Mouse (Mus musculus): ENCODE measurements around the gene 1700024P04Rik. TPM values are rescaled to one million over a fixed set of nuclear protein-coding genes. Genes with fewer than 3 reads are reported as not detected.
"Not testable (repeated sequence)": the region's sequence is repeated elsewhere in the genome, so short reads cannot be mapped to it uniquely, and the experiment has no call there.

The 1700024P04Rik gene
- polyA plus RNA-seq, 1 experiment from 2014 or later, result not detected

- WGBS, result 65% methylated on average over 15 of the region's 15 CpGs
- Histone ChIP-seq H3K36me3 (ENCODE audit: control insufficient read depth, insufficient read depth, low read length) (no peaks in the 10 kb centered on the region), H3K27me3 (ENCODE audit: control insufficient read depth, insufficient read depth, low read length) (no peaks in the 10 kb centered on the region), H3K4me3 (ENCODE audit: control insufficient read depth in 1 of 2, insufficient read depth in 1 of 2, low read depth in 1 of 2, low read length in 2 of 2) (no peak overlapping the region), H3K4me1 (ENCODE audit: control insufficient read depth in 2 of 2, insufficient read depth in 2 of 2, low read length in 2 of 2) (peaks cover 5 to 14% of the 10 kb centered on the region in 2 experiments; a peak in 3 of 4 replicates), H3K9me3 (ENCODE audit: control insufficient read depth, low read length) (no peaks in the 10 kb centered on the region), H3K9ac (ENCODE audit: low read length) (no peak overlapping the region), H3K4me2 (ENCODE audit: low read length) (no peak overlapping the region), H3K27ac (replicated peaks in 1 of 2; ENCODE audit: control insufficient read depth in 1 of 2, insufficient read depth in 1 of 2, low read depth in 2 of 2, low read length in 2 of 2) (no peak overlapping the region)
- ATAC-seq (ENCODE audit: insufficient number of reproducible peaks, insufficient read depth, low FRiP score, low read depth), result peak; percentile 86
Observed at GRCm38 (mm10) chr13:99018526-99019201, 34.3 kb upstream of the 1700024P04Rik start.

GRCm38 (mm10) chr13:99016696-99017095 lies 32.3 kb upstream of the 1700024P04Rik start:
- Histone ChIP-seq H3K9me3 (ENCODE audit: control insufficient read depth, low read length) (no peaks in the 10 kb centered on the region), H3K4me2 (ENCODE audit: low read length) (no peak overlapping the region), H3K4me3 (ENCODE audit: control insufficient read depth in 1 of 2, insufficient read depth in 1 of 2, low read depth in 1 of 2, low read length in 2 of 2) (no peak overlapping the region), H3K4me1 (ENCODE audit: control insufficient read depth in 2 of 2, insufficient read depth in 2 of 2, low read length in 2 of 2) (peaks cover 5 to 14% of the 10 kb centered on the region in 2 experiments; a peak in 3 of 4 replicates), H3K36me3 (ENCODE audit: control insufficient read depth, insufficient read depth, low read length) (no peaks in the 10 kb centered on the region), H3K27me3 (ENCODE audit: control insufficient read depth, insufficient read depth, low read length) (no peaks in the 10 kb centered on the region), H3K27ac (replicated peaks in 1 of 2; ENCODE audit: control insufficient read depth in 1 of 2, insufficient read depth in 1 of 2, low read depth in 2 of 2, low read length in 2 of 2) (no peak overlapping the region), H3K9ac (ENCODE audit: low read length) (no peak overlapping the region)
- no peak for ATAC-seq (ENCODE audit: insufficient number of reproducible peaks, insufficient read depth, low FRiP score, low read depth)
- WGBS, result 72% methylated on average over 4 of the region's 4 CpGs

GRCm38 (mm10) chr13:99012891-99013290 lies 28.5 kb upstream of the 1700024P04Rik start:
- H3K4me3 ChIP-seq (ENCODE audit: control insufficient read depth in 1 of 2, insufficient read depth in 1 of 2, low read depth in 1 of 2, low read length in 2 of 2), result no peak overlapping the region
- no peak overlapping the region for H3K27ac ChIP-seq (replicated peaks in 1 of 2; ENCODE audit: control insufficient read depth in 1 of 2, insufficient read depth in 1 of 2, low read depth in 2 of 2, low read length in 2 of 2)
- no peak overlapping the region for H3K4me2 ChIP-seq (ENCODE audit: low read length)
- ATAC-seq (ENCODE audit: insufficient number of reproducible peaks, insufficient read depth, low FRiP score, low read depth), result no peak
- 80% methylated on average over 5 of the region's 5 CpGs for WGBS
- no peaks in the 10 kb centered on the region for H3K4me1 ChIP-seq (ENCODE audit: control insufficient read depth in 2 of 2, insufficient read depth in 2 of 2, low read length in 2 of 2)
- no peaks in the 10 kb centered on the region for H3K9me3 ChIP-seq (ENCODE audit: control insufficient read depth, low read length)
- no peak overlapping the region for H3K9ac ChIP-seq (ENCODE audit: low read length)
- H3K36me3 ChIP-seq (ENCODE audit: control insufficient read depth, insufficient read depth, low read length), result no peaks in the 10 kb centered on the region
- no peaks in the 10 kb centered on the region for H3K27me3 ChIP-seq (ENCODE audit: control insufficient read depth, insufficient read depth, low read length)

GRCm38 (mm10) chr13:99008013-99008412 lies 23.6 kb upstream of the 1700024P04Rik start:
- peaks cover 8% of the 10 kb centered on the region; the same call in 1 of the 2 replicates for H3K9me3 ChIP-seq (ENCODE audit: control insufficient read depth, low read length)
- H3K9ac ChIP-seq (ENCODE audit: low read length), result no peak overlapping the region
- no peak overlapping the region for H3K4me2 ChIP-seq (ENCODE audit: low read length)
- H3K4me3 ChIP-seq (ENCODE audit: control insufficient read depth in 1 of 2, insufficient read depth in 1 of 2, low read depth in 1 of 2, low read length in 2 of 2), result no peak overlapping the region
- no peaks in the 10 kb centered on the region for H3K4me1 ChIP-seq (ENCODE audit: control insufficient read depth in 2 of 2, insufficient read depth in 2 of 2, low read length in 2 of 2)
- H3K27ac ChIP-seq (replicated peaks in 1 of 2; ENCODE audit: control insufficient read depth in 1 of 2, insufficient read depth in 1 of 2, low read depth in 2 of 2, low read length in 2 of 2), result no peak overlapping the region
- ATAC-seq (ENCODE audit: insufficient number of reproducible peaks, insufficient read depth, low FRiP score, low read depth), result no peak
- H3K36me3 ChIP-seq (ENCODE audit: control insufficient read depth, insufficient read depth, low read length), result no peaks in the 10 kb centered on the region
- no peaks in the 10 kb centered on the region for H3K27me3 ChIP-seq (ENCODE audit: control insufficient read depth, insufficient read depth, low read length)
- WGBS, result 68% methylated on average over 5 of the region's 5 CpGs

- ATAC-seq (ENCODE audit: insufficient number of reproducible peaks, insufficient read depth, low FRiP score, low read depth), result no peak
Observed at GRCm38 (mm10) chr13:99006389-99007099, 22.2 kb upstream of the 1700024P04Rik start.

GRCm38 (mm10) chr13:99001652-99002051 lies 17.3 kb upstream of the 1700024P04Rik start:
- ATAC-seq (ENCODE audit: insufficient number of reproducible peaks, insufficient read depth, low FRiP score, low read depth); H3K4me1 ChIP-seq (ENCODE audit: control insufficient read depth in 2 of 2, insufficient read depth in 2 of 2, low read length in 2 of 2); H3K4me2 ChIP-seq (ENCODE audit: low read length); H3K4me3 ChIP-seq (ENCODE audit: control insufficient read depth in 1 of 2, insufficient read depth in 1 of 2, low read depth in 1 of 2, low read length in 2 of 2); H3K9ac ChIP-seq (ENCODE audit: low read length); H3K36me3 ChIP-seq (ENCODE audit: control insufficient read depth, insufficient read depth, low read length); H3K27ac ChIP-seq (replicated peaks in 1 of 2; ENCODE audit: control insufficient read depth in 1 of 2, insufficient read depth in 1 of 2, low read depth in 2 of 2, low read length in 2 of 2); H3K27me3 ChIP-seq (ENCODE audit: control insufficient read depth, insufficient read depth, low read length): not testable (repeated sequence)
- peaks cover 17% of the 10 kb centered on the region for H3K9me3 ChIP-seq (ENCODE audit: control insufficient read depth, low read length)
- 86% methylated on average over 2 of the region's 2 CpGs for WGBS

More at GRCm38 (mm10) chr13:99006389-99007099, 22.2 kb upstream of the 1700024P04Rik start:
- no peaks in the 10 kb centered on the region for H3K27me3 ChIP-seq (ENCODE audit: control insufficient read depth, insufficient read depth, low read length)
- no peak overlapping the region for H3K9ac ChIP-seq (ENCODE audit: low read length)
- H3K36me3 ChIP-seq (ENCODE audit: control insufficient read depth, insufficient read depth, low read length), result no peaks in the 10 kb centered on the region
- H3K4me2 ChIP-seq (ENCODE audit: low read length), result no peak overlapping the region
- no peak overlapping the region for H3K27ac ChIP-seq (replicated peaks in 1 of 2; ENCODE audit: control insufficient read depth in 1 of 2, insufficient read depth in 1 of 2, low read depth in 2 of 2, low read length in 2 of 2)
- no peaks in the 10 kb centered on the region for H3K4me1 ChIP-seq (ENCODE audit: control insufficient read depth in 2 of 2, insufficient read depth in 2 of 2, low read length in 2 of 2)
- no peak overlapping the region for H3K4me3 ChIP-seq (ENCODE audit: control insufficient read depth in 1 of 2, insufficient read depth in 1 of 2, low read depth in 1 of 2, low read length in 2 of 2)
- H3K9me3 ChIP-seq (ENCODE audit: control insufficient read depth, low read length), result peaks cover 10% of the 10 kb centered on the region; the same call in 1 of the 2 replicates
- WGBS, result 68% methylated on average over 15 of the region's 17 CpGs

- Histone ChIP-seq H3K9ac (ENCODE audit: low read length) (no peak overlapping the region), H3K4me3 (ENCODE audit: control insufficient read depth in 1 of 2, insufficient read depth in 1 of 2, low read depth in 1 of 2, low read length in 2 of 2) (no peak overlapping the region), H3K36me3 (ENCODE audit: control insufficient read depth, insufficient read depth, low read length) (no peaks in the 10 kb centered on the region), H3K4me1 (ENCODE audit: control insufficient read depth in 2 of 2, insufficient read depth in 2 of 2, low read length in 2 of 2) (no peaks in the 10 kb centered on the region), H3K4me2 (ENCODE audit: low read length) (no peak overlapping the region), H3K9me3 (ENCODE audit: control insufficient read depth, low read length) (peaks cover 7% of the 10 kb centered on the region; the same call in 1 of the 2 replicates), H3K27ac (replicated peaks in 1 of 2; ENCODE audit: control insufficient read depth in 1 of 2, insufficient read depth in 1 of 2, low read depth in 2 of 2, low read length in 2 of 2) (no peak overlapping the region), H3K27me3 (ENCODE audit: control insufficient read depth, insufficient read depth, low read length) (no peaks in the 10 kb centered on the region)
- no peak for ATAC-seq (ENCODE audit: insufficient number of reproducible peaks, insufficient read depth, low FRiP score, low read depth)
- 41% methylated on average over 5 of the region's 5 CpGs for WGBS
Observed at GRCm38 (mm10) chr13:98997025-98997424, 12.7 kb upstream of the 1700024P04Rik start.

All from heart, embryonic 14.5 days (tissue).